Mouse (Mus musculus): ENCODE results near the gene Ptprd.
A peak's percentile ranks its signal among the peaks of the same experiment; 100 is the strongest.
"Not testable (repeated sequence)": the region's sequence is repeated elsewhere in the genome, so short reads cannot be mapped to it uniquely, and the experiment has no call there.

Gene Ptprd

GRCm38 (mm10) chr4:76144925-76145324 is 2066.8 kb downstream of the Ptprd start:
- DNase-seq: no peak

GRCm38 (mm10) chr4:76144333-76144732 is 2067.4 kb downstream of the Ptprd start:
- no peak for DNase-seq

- no peak for DNase-seq
Measured at GRCm38 (mm10) chr4:76137901-76138300, 2073.9 kb downstream of the Ptprd start.

GRCm38 (mm10) chr4:76136625-76137024 is 2075.1 kb downstream of the Ptprd start:
- DNase-seq: peak; percentile 3

GRCm38 (mm10) chr4:76091845-76092244 is 2119.9 kb downstream of the Ptprd start:
- DNase-seq: no peak

GRCm38 (mm10) chr4:76089866-76090265 is 2121.9 kb downstream of the Ptprd start:
- no peak for DNase-seq

- no peak for DNase-seq
Measured at GRCm38 (mm10) chr4:76076051-76076450, 2135.7 kb downstream of the Ptprd start.

- no peak for DNase-seq
Measured at GRCm38 (mm10) chr4:76073286-76073685, 2138.5 kb downstream of the Ptprd start.

- DNase-seq: no peak
Measured at GRCm38 (mm10) chr4:76071720-76072119, 2140.0 kb downstream of the Ptprd start.

- DNase-seq: no peak
Measured at GRCm38 (mm10) chr4:76056836-76057235, 2154.9 kb downstream of the Ptprd start.

GRCm38 (mm10) chr4:76045650-76046049 is 2166.1 kb downstream of the Ptprd start:
- DNase-seq: no peak

- DNase-seq: no peak
Measured at GRCm38 (mm10) chr4:76044802-76045201, 2167.0 kb downstream of the Ptprd start.

GRCm38 (mm10) chr4:76037178-76037577 is 2174.6 kb downstream of the Ptprd start:
- not testable (repeated sequence) for DNase-seq

GRCm38 (mm10) chr4:76025571-76026325 is 2186.0 kb downstream of the Ptprd start:
- DNase-seq: no peak

- DNase-seq: no peak
Measured at GRCm38 (mm10) chr4:76024502-76024821, 2187.3 kb downstream of the Ptprd start.

- DNase-seq: no peak
Measured at GRCm38 (mm10) chr4:76023756-76024501, 2187.8 kb downstream of the Ptprd start.

GRCm38 (mm10) chr4:76021670-76022069 is 2190.1 kb downstream of the Ptprd start:
- no peak for DNase-seq

- no peak for DNase-seq
Measured at GRCm38 (mm10) chr4:76015026-76015425, 2196.7 kb downstream of the Ptprd start.

GRCm38 (mm10) chr4:76014151-76014840 is 2197.5 kb downstream of the Ptprd start:
- DNase-seq: no peak

GRCm38 (mm10) chr4:76008580-76008979 is 2203.2 kb downstream of the Ptprd start:
- DNase-seq: no peak

GRCm38 (mm10) chr4:76007219-76007618 is 2204.5 kb downstream of the Ptprd start:
- DNase-seq: no peak

- no peak for DNase-seq
Measured at GRCm38 (mm10) chr4:76006717-76007116, 2205.0 kb downstream of the Ptprd start.

GRCm38 (mm10) chr4:76004161-76004560 is 2207.6 kb downstream of the Ptprd start:
- DNase-seq: no peak

- DNase-seq: no peak
Measured at GRCm38 (mm10) chr4:76000258-76000657, 2211.5 kb downstream of the Ptprd start.

Measured in right cerebral cortex, postnatal 4 days (tissue).